Mouse (Mus musculus) gastrocnemius, postnatal 4 days (tissue): ENCODE data around the gene Mup10. TPM values are rescaled to one million over a fixed set of nuclear protein-coding genes. Genes with fewer than 3 reads are reported as not detected.
"Not testable (repeated sequence)": the region's sequence is repeated elsewhere in the genome, so short reads cannot be mapped to it uniquely, and the experiment has no call there.

ENCODE experiments used
- DNase-seq, 2 experiments: peaks; one replicate each; pipeline ENCODE4 v3.0.0; 2021 to 2022; ENCODE audit warnings: low spot score in 2 of 2, mixed read lengths in 2 of 2
- long read RNA-seq, 2 experiments: library from polyadenylated mRNA; stranded (forward); transcript quantifications; one replicate each; pipeline ENCODE4 v2.0.0; 2021
- total RNA-seq, 2 experiments: library from RNA; stranded (reverse); gene quantifications; 2 replicates each; pipeline ENCODE4 v1.2.3; 2021

The Mup10 gene
- not detected for total RNA-seq
- long read RNA-seq, experiment 1, result 0 reads
- long read RNA-seq, experiment 2, result 0 reads

DNA sequence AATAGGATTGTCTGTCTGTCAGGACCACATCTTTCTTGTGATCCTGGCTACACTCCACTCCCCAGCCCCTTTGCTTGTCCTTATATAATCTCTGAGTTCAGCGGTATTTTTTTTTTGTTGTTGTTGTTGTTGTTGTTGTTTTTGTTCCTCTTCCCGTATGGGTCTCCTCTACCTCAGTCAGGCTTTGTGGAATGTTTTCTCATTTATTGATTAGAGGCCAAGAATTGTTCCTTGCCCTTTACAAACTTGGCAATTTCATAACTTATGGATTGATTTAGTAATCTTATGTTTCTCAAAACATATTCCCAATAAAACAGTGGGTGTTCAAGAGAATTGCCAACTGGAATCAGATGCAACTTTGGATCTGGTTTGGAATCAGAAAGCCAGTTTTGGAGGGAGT, at the start of gene Mup10:
Mup10 (minus strand) TSS at position 101 of the 400 bp plus-strand sequence.
- DNase-seq, result not testable (repeated sequence)

Other genes starting within 250 kb of the Mup10 start
- gene Mup9, start 160.2 kb downstream of the Mup10 start, total RNA-seq, result not detected
- gene Mup1, start 80.2 kb downstream of the Mup10 start, total RNA-seq, result not detected
- not detected for gene Mup11, start 80.2 kb upstream of the Mup10 start, total RNA-seq
- not detected for gene Mup12, start 159.1 kb upstream of the Mup10 start, total RNA-seq
- not detected for gene Mup22, start 239.3 kb upstream of the Mup10 start, total RNA-seq